Mouse (Mus musculus): ENCODE results near the gene Hsf4. TPM values are rescaled to one million over a fixed set of nuclear protein-coding genes. Genes with fewer than 3 reads are reported as not detected.
"Not testable (repeated sequence)": the region's sequence is repeated elsewhere in the genome, so short reads cannot be mapped to it uniquely, and the experiment has no call there.

The Hsf4 gene
- total RNA-seq, 2 experiments from 2014 or later = 0.42 to 0.70 TPM

GRCm38 (mm10) chr8:105285514-105285913 is 15.9 kb downstream of the Hsf4 start:
- DNase-seq = no peak

GRCm38 (mm10) chr8:105286907-105287306 is 17.3 kb downstream of the Hsf4 start:
- DNase-seq = no peak

- no peak for DNase-seq
Observed at GRCm38 (mm10) chr8:105288231-105288630, 18.6 kb downstream of the Hsf4 start.

- DNase-seq = peak; percentile 93
Observed at GRCm38 (mm10) chr8:105288958-105289732, 19.5 kb downstream of the Hsf4 start.

GRCm38 (mm10) chr8:105289805-105290460 is 20.3 kb downstream of the Hsf4 start, which contains the start of gene 4931428F04Rik:
Gene 4931428F04Rik, minus strand, starts transcription at chr8:105289864.
- DNase-seq = peak; percentile 43

- peak; percentile 99 for DNase-seq
Observed at GRCm38 (mm10) chr8:105290554-105291314, 21.1 kb downstream of the Hsf4 start.

- DNase-seq = not testable (repeated sequence)
Observed at GRCm38 (mm10) chr8:105291364-105291763, 21.8 kb downstream of the Hsf4 start.

- DNase-seq = not testable (repeated sequence)
Observed at GRCm38 (mm10) chr8:105291802-105292201, 22.2 kb downstream of the Hsf4 start.

- DNase-seq = no peak
Observed at GRCm38 (mm10) chr8:105292471-105292870, 22.9 kb downstream of the Hsf4 start.

GRCm38 (mm10) chr8:105293405-105293804 is 23.8 kb downstream of the Hsf4 start:
- DNase-seq = no peak

GRCm38 (mm10) chr8:105294776-105295175 is 25.2 kb downstream of the Hsf4 start:
- no peak for DNase-seq

- no peak for DNase-seq
Observed at GRCm38 (mm10) chr8:105295256-105295655, 25.7 kb downstream of the Hsf4 start.

- no peak for DNase-seq
Observed at GRCm38 (mm10) chr8:105295895-105296573, 26.4 kb downstream of the Hsf4 start, which contains the start of gene Exoc3l. Gene Exoc3l, minus strand, starts transcription at chr8:105296101.

- DNase-seq = peak; percentile 90
Observed at GRCm38 (mm10) chr8:105297511-105298192, 28.1 kb downstream of the Hsf4 start, which contains the start of gene E2f4. Gene E2f4, plus strand, starts transcription at chr8:105297663.

GRCm38 (mm10) chr8:105298351-105299252 is 29.0 kb downstream of the Hsf4 start:
- no peak for DNase-seq

GRCm38 (mm10) chr8:105299962-105300361 is 30.4 kb downstream of the Hsf4 start:
- DNase-seq = no peak

GRCm38 (mm10) chr8:105303396-105303795 is 33.8 kb downstream of the Hsf4 start:
- no peak for DNase-seq

- no peak for DNase-seq
Observed at GRCm38 (mm10) chr8:105303874-105304273, 34.3 kb downstream of the Hsf4 start.

- no peak for DNase-seq
Observed at GRCm38 (mm10) chr8:105304325-105305210, 35.0 kb downstream of the Hsf4 start.
